Mouse (Mus musculus) cerebellum, adult 2 months (tissue): ENCODE measurements at regions not wholly inside any gene's neighbourhood (a gene's known extent, or its start where the extent isn't known, plus 50 kb on each side); places are given as distances from the start of the nearest gene placed in this dataset.

ENCODE experiments used
- DNase-seq, 2 experiments: peaks; one replicate each; pipeline ENCODE4 v3.0.0; 2021
- H3K27ac ChIP-seq: fragments of 200-500 bp; 2 replicates; pipeline ENCODE4 v1.5.1; 2012; ENCODE audit warnings: low read length, control low read depth, inconsistent platforms; ENCODE audit not compliant: insufficient read depth
- H3K27me3 ChIP-seq: fragments of 200-500 bp; 2 replicates; pipeline ENCODE4 v1.6.1; 2012; ENCODE audit warnings: inconsistent platforms, mild to moderate bottlenecking, low read length, moderate library complexity; ENCODE audit not compliant: control insufficient read depth, insufficient read depth
- H3K4me1 ChIP-seq: fragments of 200-500 bp; 2 replicates; pipeline ENCODE4 v1.6.1; 2011; ENCODE audit warnings: low read length; ENCODE audit not compliant: control insufficient read depth, insufficient read depth
- H3K4me3 ChIP-seq: fragments of 200-500 bp; replicated peaks from 2 replicates; pipeline ENCODE3; 2011; ENCODE audit warnings: mild to moderate bottlenecking, low read depth, low read length, control low read depth; ENCODE audit not compliant: insufficient read depth
- CTCF ChIP-seq: fragments of 200-500 bp; IDR thresholded peaks from 2 replicates; pipeline ENCODE4 v1.5.1; 2011; ENCODE audit warnings: low read depth, mild to moderate bottlenecking, control low read depth, low read length, moderate library complexity, borderline replicate concordance; ENCODE audit not compliant: insufficient read depth
- POLR2A ChIP-seq: fragments of 200-500 bp; IDR thresholded peaks from 2 replicates; pipeline ENCODE4 v1.6.1; 2011; ENCODE audit warnings: low read length, control low read depth, borderline replicate concordance; ENCODE audit not compliant: insufficient read depth
- WGBS: fragments of 180-500 bp; shearing (Covaris S2); methylation state at CpG from one replicate; pipeline ENCODE4 v1.1.7; 2018; 5-methylcytosine and 5-hydroxymethylcytosine counted together

DNA sequence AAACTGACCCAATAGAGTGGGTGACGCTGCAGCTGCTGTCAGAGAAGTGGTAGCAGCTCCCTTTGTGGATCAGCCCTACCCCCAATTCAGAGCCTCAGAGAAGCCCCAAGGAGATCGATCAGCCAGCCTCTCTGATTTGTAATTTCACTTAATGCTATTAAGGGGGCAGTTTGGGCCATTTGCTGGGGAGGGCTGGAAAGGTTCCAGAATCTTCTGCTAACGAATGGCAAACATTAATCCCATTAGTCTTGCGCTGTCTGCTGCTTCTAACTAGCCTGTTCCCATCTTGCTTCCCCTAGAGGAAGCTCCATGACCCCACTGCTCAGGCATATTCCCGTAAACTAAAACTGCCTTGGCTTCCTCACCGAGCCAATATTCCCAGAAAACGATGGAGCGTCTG lies 59.9 kb upstream of the Lrrn2 start:
- H3K4me3 ChIP-seq = no peak overlapping the region
- TF ChIP-seq POLR2A = no peak
- H3K27me3 ChIP-seq = no peaks in the 10 kb centered on the region
- H3K27ac ChIP-seq = no peak overlapping the region
- WGBS = 41% methylated on average over 8 of the region's 8 CpGs
- H3K4me1 ChIP-seq = peaks cover 3% of the 10 kb centered on the region; the same call in 1 of the 2 replicates
- no peak for DNase-seq

DNA sequence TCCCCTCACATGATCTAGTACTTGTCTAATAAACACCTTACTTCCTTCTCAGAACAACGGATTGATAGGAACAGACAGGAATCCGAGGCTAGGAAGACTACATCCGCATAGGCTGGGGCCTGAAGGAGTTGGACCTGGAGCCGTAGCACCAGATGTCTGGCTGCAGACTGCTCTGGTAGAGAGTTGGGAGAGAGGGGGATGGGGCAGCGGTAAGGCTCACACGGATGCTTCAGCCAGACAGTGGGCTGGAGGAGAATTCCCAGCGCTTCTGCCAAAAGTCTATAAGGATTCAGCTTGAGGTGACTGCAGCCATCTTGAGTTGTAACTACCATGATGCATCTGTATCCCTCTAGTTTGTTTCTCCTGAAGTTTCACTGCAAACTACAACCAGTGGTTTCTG lies 61.8 kb upstream of the Lrrn2 start:
- DNase-seq = no peak
- 38% methylated on average over 7 of the region's 7 CpGs for whole genome bisulfite sequencing
- Histone ChIP-seq H3K4me1 (peaks cover 3% of the 10 kb centered on the region), H3K4me3 (no peak overlapping the region), H3K27me3 (no peaks in the 10 kb centered on the region), H3K27ac (no peak overlapping the region)
- TF ChIP-seq CTCF = no peak
- no peak for TF ChIP-seq POLR2A

DNA sequence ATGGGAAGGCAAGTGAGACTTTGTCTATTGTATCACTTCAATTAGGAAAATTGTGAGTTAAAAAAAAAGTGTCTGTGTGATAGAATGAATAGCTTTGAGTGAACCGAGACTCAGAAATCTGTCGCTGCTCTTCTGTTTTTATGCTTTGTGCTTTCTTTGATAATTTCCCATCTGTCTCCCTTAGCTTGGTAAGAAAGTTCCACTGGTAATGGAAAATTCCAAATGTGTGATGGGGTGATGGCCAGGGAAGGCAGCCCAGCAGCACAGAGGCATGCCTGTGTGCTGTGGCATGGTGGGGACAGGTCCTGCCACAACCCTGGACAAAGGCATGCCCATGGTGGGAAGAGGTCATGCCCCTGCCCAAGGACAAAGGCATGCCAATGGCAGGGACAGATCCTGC lies 62.7 kb upstream of the Lrrn2 start:
- DNase-seq = no peak
- TF ChIP-seq CTCF (no peak), POLR2A (no peak)
- Histone ChIP-seq H3K27me3 (no peaks in the 10 kb centered on the region), H3K4me1 (peaks cover 3% of the 10 kb centered on the region), H3K27ac (no peak overlapping the region), H3K4me3 (no peak overlapping the region)
- WGBS = 36% methylated on average over 2 of the region's 2 CpGs

DNA sequence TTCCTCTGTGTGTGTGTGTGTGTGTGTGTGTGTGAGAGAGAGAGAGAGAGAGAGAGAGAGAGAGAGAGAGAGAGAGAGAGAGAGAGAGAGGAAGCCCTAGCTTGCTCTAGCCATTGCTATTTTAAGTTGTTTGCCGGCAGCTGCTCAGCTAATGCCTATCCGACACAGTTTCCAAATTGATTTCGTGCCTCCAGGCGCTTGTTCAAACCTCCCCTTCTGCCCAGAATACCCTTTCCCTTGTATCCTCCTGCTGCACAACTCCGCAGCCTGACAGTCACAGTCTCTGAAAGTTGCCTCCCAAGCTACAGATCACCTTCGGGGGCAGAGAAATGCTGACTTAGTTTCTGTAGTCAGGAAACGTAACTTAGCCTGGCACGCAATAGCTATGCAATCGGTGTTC lies 63.9 kb upstream of the Nfasc start:
- H3K4me1 ChIP-seq = peaks cover 8% of the 10 kb centered on the region
- DNase-seq = peak in 1 of 2 experiments; percentile 12
- 70% methylated on average over 9 of the region's 9 CpGs for WGBS

DNA sequence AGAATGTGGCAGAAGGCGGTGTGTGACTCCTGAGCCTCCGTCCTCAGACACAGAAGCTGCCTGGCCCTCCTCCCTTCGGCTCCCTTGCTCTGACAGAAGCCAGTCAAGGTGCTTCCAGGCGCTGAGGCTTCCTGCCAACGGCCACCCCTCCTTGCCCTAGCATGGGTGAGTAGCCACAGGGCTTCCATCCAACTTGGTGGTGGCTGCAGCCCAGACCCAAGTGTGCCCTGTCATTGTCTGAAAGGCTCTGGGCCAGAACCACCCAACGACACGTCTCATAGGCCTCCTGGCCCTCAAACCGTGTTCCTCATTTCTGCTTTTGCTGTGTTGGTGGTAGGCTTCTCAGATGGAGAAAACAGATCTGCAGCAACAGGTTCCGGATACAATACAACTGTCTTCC lies 62.2 kb upstream of the Nfasc start:
- peak; percentile 52 to 71 for DNase-seq
- Histone ChIP-seq H3K27me3 (no peaks in the 10 kb centered on the region), H3K4me3 (no peak overlapping the region), H3K4me1 (peaks cover 8% of the 10 kb centered on the region), H3K27ac (no peak overlapping the region)
- WGBS = 22% methylated on average over 9 of the region's 9 CpGs
- no peak for TF ChIP-seq CTCF
- no peak for TF ChIP-seq POLR2A

More for the DNA sequence above, 63.9 kb upstream of the Nfasc start:
- H3K4me3 ChIP-seq = no peak overlapping the region
- H3K27ac ChIP-seq = no peak overlapping the region
- no peaks in the 10 kb centered on the region for H3K27me3 ChIP-seq
- TF ChIP-seq CTCF (no peak), POLR2A (no peak)

DNA sequence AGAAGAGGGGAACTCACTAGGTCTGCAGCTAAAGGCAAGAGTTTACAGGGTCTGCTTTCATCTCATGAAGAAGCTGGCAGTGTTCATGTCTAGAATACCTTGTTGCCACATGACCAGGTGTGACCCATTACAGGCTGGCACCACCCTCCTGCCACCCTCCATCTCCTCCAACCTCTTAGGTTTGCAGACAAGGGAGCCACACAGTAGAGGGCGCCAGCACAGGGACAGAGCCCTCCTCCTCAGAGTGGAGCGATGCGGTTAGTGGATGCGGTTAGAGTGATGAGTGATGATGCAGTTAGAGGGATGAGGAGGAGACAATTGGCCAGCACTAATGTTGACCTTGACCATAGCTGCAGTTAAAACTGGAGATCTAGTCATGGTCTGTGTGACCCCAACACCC lies 60.8 kb upstream of the Nfasc start:
- TF ChIP-seq CTCF (peak; percentile 70; the same call in 1 of the 2 replicates), POLR2A (no peak)
- Histone ChIP-seq H3K4me1 (peaks cover 8% of the 10 kb centered on the region), H3K27ac (no peak overlapping the region), H3K4me3 (no peak overlapping the region), H3K27me3 (no peaks in the 10 kb centered on the region)
- DNase-seq = peak; percentile 63 to 65
- WGBS = 50% methylated on average over 4 of the region's 4 CpGs

DNA sequence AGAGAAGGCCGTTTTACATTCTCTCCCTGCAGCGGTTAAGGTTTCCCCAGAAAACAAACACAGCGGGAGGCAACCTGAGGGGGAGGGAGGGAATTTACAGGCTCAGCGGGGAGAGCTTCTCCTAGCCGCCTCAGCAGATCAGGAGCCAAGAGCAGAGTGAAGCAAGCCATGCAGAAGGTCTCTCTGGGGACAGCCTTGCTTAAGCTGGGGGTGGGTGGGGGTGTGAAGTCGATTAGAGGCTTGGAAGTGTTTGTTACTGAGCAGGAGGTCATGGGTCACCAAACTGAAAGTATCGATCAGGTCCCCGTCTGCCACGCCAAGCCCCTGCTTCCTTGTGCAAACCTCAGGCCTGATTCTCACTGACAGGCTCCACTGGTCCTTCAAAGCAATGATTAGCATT lies 58.7 kb upstream of the Nfasc start:
- WGBS = 36% methylated on average over 9 of the region's 9 CpGs
- Histone ChIP-seq H3K27ac (no peak overlapping the region), H3K27me3 (no peaks in the 10 kb centered on the region), H3K4me1 (peaks cover 8% of the 10 kb centered on the region), H3K4me3 (no peak overlapping the region)
- TF ChIP-seq CTCF = no peak
- no peak for TF ChIP-seq POLR2A
- DNase-seq = no peak

DNA sequence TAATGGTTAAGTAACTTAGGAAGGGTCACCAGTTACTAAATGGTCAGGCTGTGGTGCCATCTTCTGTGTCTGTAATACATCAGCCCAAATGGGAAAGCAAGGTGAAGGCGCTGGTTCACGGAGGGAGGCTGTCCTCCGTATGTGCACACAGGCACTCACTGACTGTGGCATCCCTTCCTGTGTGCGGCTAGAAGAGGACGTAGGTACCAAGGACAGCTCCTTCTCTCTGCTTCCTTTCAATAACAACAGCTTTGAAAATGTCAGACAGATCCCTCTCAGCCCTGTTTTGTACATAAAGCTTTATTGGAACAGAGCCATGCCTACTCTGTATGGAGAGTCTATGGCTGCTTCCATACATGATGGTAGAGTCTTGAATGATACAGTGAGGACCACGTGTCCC lies 57.7 kb upstream of the Nfasc start:
- Histone ChIP-seq H3K4me1 (peaks cover 8% of the 10 kb centered on the region), H3K27ac (no peak overlapping the region), H3K27me3 (no peaks in the 10 kb centered on the region), H3K4me3 (no peak overlapping the region)
- WGBS = 68% methylated on average over 6 of the region's 6 CpGs
- no peak for DNase-seq
- TF ChIP-seq POLR2A (no peak), CTCF (no peak)

DNA sequence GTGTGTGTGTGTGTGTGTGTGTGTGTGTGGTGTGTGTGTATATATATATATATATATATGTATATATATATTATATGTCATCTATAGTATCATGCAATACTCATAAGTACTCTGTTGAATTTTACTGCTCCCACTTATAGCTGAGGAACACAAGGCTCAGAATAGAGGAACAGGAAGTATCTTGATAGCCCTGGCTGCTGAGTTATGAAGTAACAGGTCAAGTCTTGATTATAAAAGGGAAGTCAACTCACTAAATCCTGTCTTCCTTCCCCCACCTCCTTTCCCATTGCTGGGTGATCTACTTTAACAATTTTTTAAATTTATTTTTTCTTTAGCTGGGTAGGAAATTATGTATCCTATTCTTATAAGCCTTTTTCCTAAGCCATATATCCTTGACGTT lies 52.9 kb upstream of the Nfasc start:
- WGBS = 96% methylated on average over 1 of the region's 1 CpGs
- Histone ChIP-seq H3K4me1 (no peaks in the 10 kb centered on the region), H3K27me3 (no peaks in the 10 kb centered on the region), H3K4me3 (no peak overlapping the region), H3K27ac (no peak overlapping the region)
- TF ChIP-seq POLR2A (no peak), CTCF (no peak)
- no peak for DNase-seq
